Mouse (Mus musculus) gonadal fat pad, adult 2 months (tissue): ENCODE results near the gene Vmn1r143. TPM values are rescaled to one million over a fixed set of nuclear protein-coding genes. Genes with fewer than 3 reads are reported as not detected.
"Not testable (repeated sequence)": the region's sequence is repeated elsewhere in the genome, so short reads cannot be mapped to it uniquely, and the experiment has no call there.

Source experiments
- DNase-seq: peaks from one replicate; pipeline ENCODE4 v3.0.0-alpha.2; 2012; ENCODE audit warnings: low read depth
- polyA plus RNA-seq: library from polyadenylated mRNA; depleted of rRNA; stranded (reverse); fragments of >200 nt; gene quantifications from 2 replicates; pipeline ENCODE4 v1.2.3, GENCODE M21; 2012; rRNA removed

Vmn1r143 gene
- not detected in 2 replicates for polyA plus RNA-seq

- not testable (repeated sequence) for DNase-seq
Observed at GRCm38 (mm10) chr7:22189077-22189476, at the start of gene Vmn1r143. Gene Vmn1r143 (plus strand): TSS chr7:22189377.

- not testable (repeated sequence) for DNase-seq
Observed at GRCm38 (mm10) chr7:22163935-22164334, 25.2 kb upstream of the Vmn1r143 start, which contains the start of gene Vmn1r142. Gene Vmn1r142 (minus strand): TSS chr7:22164035.

GRCm38 (mm10) chr7:22201164-22201563 lies 12.0 kb downstream of the Vmn1r143 start, which contains the start of gene Gm8653:
Gene Gm8653 (minus strand): TSS chr7:22201264.
- not testable (repeated sequence) for DNase-seq

GRCm38 (mm10) chr7:22229384-22229783 lies 40.2 kb downstream of the Vmn1r143 start, which contains the start of gene Gm8453:
Gene Gm8453 (minus strand): TSS chr7:22229484.
- not testable (repeated sequence) for DNase-seq

Other genes starting within 250 kb of the Vmn1r143 start
- gene Vmn1r137, start 194.8 kb upstream of the Vmn1r143 start, polyA plus RNA-seq, result not detected in 2 replicates
- gene Vmn1r138, start 160.5 kb upstream of the Vmn1r143 start, polyA plus RNA-seq, result not detected in 2 replicates
- not detected in 2 replicates for gene Gm6176, start 133.1 kb upstream of the Vmn1r143 start, polyA plus RNA-seq
- gene Vmn1r139, start 120.3 kb upstream of the Vmn1r143 start, polyA plus RNA-seq, result not detected in 2 replicates
- not detected in 2 replicates for gene Gm16451, start 71.1 kb upstream of the Vmn1r143 start, polyA plus RNA-seq
- not detected in 2 replicates for gene Gm10666, start 54.6 kb upstream of the Vmn1r143 start, polyA plus RNA-seq
- not detected in 2 replicates for gene Vmn1r142, start 25.3 kb upstream of the Vmn1r143 start, polyA plus RNA-seq
- gene Gm8653, start 11.9 kb downstream of the Vmn1r143 start, polyA plus RNA-seq, result not detected in 2 replicates
- gene Gm8453, start 40.1 kb downstream of the Vmn1r143 start, polyA plus RNA-seq, result not detected in 2 replicates
- not detected in 2 replicates for gene Gm4187, start 140.3 kb downstream of the Vmn1r143 start, polyA plus RNA-seq
- gene Gm8660, start 181.7 kb downstream of the Vmn1r143 start, polyA plus RNA-seq, result not detected in 2 replicates
- not detected in 2 replicates for gene Vmn1r148, start 224.2 kb downstream of the Vmn1r143 start, polyA plus RNA-seq
- not detected in 2 replicates for gene Vmn1r149, start 248.9 kb downstream of the Vmn1r143 start, polyA plus RNA-seq